Mouse (Mus musculus) stomach, embryonic 14.5 days (tissue): ENCODE measurements at regions not wholly inside any gene's neighbourhood (a gene's known extent, or its start where the extent isn't known, plus 50 kb on each side); places are given as distances from the start of the nearest gene placed in this dataset.
A peak's percentile ranks its signal among the peaks of the same experiment; 100 is the strongest.

Experiments
- ATAC-seq: fragments of 200-750 bp; cut with Nextera tagmentation; 2 replicates; pipeline ENCODE4 v1.8.0; 2017; ENCODE audit warnings: low read depth, moderate TSS enrichment; ENCODE audit not compliant: insufficient number of reproducible peaks, insufficient read depth, low FRiP score
- H3K27ac ChIP-seq: fragments of 300-500 bp; sonication (generic); 2 replicates; pipeline ENCODE4 v1.5.1; 2014; ENCODE audit warnings: mild to moderate bottlenecking, low read length, moderate library complexity, mixed read lengths
- H3K27me3 ChIP-seq: fragments of 300-500 bp; sonication (generic); 2 replicates; pipeline ENCODE4 v1.6.1; 2014; ENCODE audit warnings: low read length, control low read depth, mixed read lengths; ENCODE audit not compliant: control insufficient read depth, insufficient read depth
- H3K36me3 ChIP-seq: fragments of 300-500 bp; sonication (generic); 2 replicates; pipeline ENCODE4 v1.6.1; 2014; ENCODE audit warnings: mild to moderate bottlenecking, control low read depth, low read length, moderate library complexity, mixed read lengths; ENCODE audit not compliant: control insufficient read depth, insufficient read depth
- H3K4me1 ChIP-seq: fragments of 300-500 bp; sonication (generic); 2 replicates; pipeline ENCODE4 v1.6.1; 2014; ENCODE audit warnings: low read length, control low read depth, mixed read lengths; ENCODE audit not compliant: control insufficient read depth, insufficient read depth
- H3K4me2 ChIP-seq: fragments of 300-500 bp; sonication (generic); replicated peaks from 2 replicates; pipeline ENCODE4 v1.6.1; 2014; ENCODE audit warnings: low read depth, low read length, control low read depth
- H3K4me3 ChIP-seq: fragments of 300-500 bp; sonication (generic); 2 replicates; pipeline ENCODE4 v1.5.1; 2014; ENCODE audit warnings: low read depth, low read length, control low read depth
- H3K9ac ChIP-seq: fragments of 300-500 bp; sonication (generic); replicated peaks from 2 replicates; pipeline ENCODE4 v1.6.1; 2014; ENCODE audit warnings: low read depth, mild to moderate bottlenecking, control low read depth, low read length, moderate library complexity, mixed read lengths
- H3K9me3 ChIP-seq: fragments of 300-500 bp; sonication (generic); 2 replicates; pipeline ENCODE4 v1.6.1; 2016; ENCODE audit warnings: low read depth, low read length, control low read depth; ENCODE audit not compliant: control insufficient read depth
- WGBS: fragments of 180-500 bp; shearing (Covaris S2); extraction: QIAGEN DNeasy Blood & Tissue Kit; methylation state at CpG from one replicate; pipeline ENCODE4 v1.1.7; 2014; 5-methylcytosine and 5-hydroxymethylcytosine counted together

DNA sequence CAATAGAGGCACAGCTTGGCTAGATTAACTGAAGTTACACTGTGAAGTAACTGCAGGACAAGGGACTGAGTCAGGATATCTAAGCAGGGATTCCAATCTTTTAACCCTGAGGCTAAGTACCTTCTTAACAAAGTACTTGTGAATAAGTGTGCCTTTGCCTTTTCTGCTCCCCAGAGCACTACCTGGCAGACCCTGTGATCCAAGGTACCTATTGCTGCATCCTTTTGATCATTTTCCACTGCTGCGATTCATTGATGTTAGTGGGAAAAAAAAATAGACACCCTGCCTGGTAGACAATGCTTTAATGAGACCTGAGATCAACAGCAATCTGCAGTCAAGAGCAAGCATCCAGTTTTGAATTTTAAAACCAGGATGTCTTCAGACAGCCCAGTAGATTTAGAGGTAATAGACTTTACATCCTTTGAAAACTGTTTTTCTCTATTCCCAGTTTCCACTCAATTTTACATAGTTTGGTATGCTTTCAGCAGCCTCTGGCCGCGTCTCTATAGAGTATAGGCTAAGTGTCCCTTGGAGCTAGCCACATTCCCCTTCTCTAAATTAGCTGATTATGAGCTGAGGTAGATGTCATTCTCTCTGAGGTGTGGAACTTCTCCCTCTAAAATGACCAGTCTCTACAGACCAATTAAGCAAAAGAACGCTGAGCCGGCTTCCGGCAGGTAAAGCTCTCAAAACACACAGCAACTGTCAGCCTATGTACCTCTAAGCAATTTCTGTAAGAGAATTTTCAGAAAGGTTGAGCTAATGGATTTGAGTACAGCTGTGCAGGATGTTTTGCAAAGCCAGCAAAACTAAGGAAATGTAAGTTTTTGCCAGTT lies 653.0 kb upstream of the G6pd2 start:
- Histone ChIP-seq H3K27me3 (no peaks in the 10 kb centered on the region), H3K4me2 (no peak overlapping the region), H3K9ac (no peak overlapping the region), H3K36me3 (no peaks in the 10 kb centered on the region), H3K4me3 (no peak overlapping the region), H3K4me1 (no peaks in the 10 kb centered on the region), H3K27ac (peak overlapping the region; percentile 40; the same call in 1 of the 2 replicates), H3K9me3 (no peaks in the 10 kb centered on the region)
- WGBS = 56% methylated on average over 6 of the region's 6 CpGs
- no peak; the same call in 1 of the 2 replicates for ATAC-seq

DNA sequence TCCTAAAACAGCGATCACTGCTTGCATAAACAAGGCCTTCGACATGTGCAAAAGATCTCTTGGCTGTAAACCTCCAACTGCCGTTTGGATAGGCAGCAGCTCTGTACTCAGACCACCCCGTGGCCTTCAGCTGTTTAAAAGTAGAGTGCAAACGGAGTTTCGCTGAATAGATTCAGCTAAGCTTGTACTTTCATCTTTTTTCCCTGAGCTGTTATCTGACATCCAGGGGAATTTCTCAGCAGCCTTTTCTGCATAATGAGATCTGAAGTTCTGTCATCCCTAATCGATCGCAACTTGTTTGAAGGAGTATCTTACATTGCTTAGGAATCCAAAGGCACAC lies 652.4 kb upstream of the G6pd2 start:
- Histone ChIP-seq H3K4me3 (no peak overlapping the region), H3K27me3 (no peaks in the 10 kb centered on the region), H3K4me1 (no peaks in the 10 kb centered on the region), H3K9me3 (no peaks in the 10 kb centered on the region), H3K9ac (no peak overlapping the region), H3K27ac (peak overlapping the region; percentile 40), H3K4me2 (no peak overlapping the region), H3K36me3 (no peaks in the 10 kb centered on the region)
- WGBS = 28% methylated on average over 8 of the region's 8 CpGs
- ATAC-seq = no peak; the same call in 1 of the 2 replicates
